8 mouse cellular contexts compared by ENCODE assay signal in genomic region chrX:157491145-157491935, GRCm38 (mm10). TPM values are rescaled to one million over a fixed set of nuclear protein-coding genes. Genes with fewer than 3 reads are reported as not detected.
DNase-seq lines count a peak whose midpoint lies in the region; ATAC-seq and TF ChIP-seq lines count a peak whose summit lies in the region.

No protein-coding gene starts in this region.

- peaks cover 11% of the 10 kb centered on the region for H3K27me3 ChIP-seq in E14TG2a.4 (ENCODE audit: insufficient read depth, low read length)
- H3K27me3 ChIP-seq in embryonic facial prominence, embryonic 15.5 days = no peaks in the 10 kb centered on the region

- H3K36me3 ChIP-seq in E14TG2a.4 (ENCODE audit: insufficient read depth, low read length) (no peaks in the 10 kb centered on the region), macrophage (ENCODE audit: inconsistent target) (no peaks in the 10 kb centered on the region)
- no peaks in the 10 kb centered on the region for H3K36me3 ChIP-seq in embryonic facial prominence, embryonic 15.5 days

- H3K79me2 ChIP-seq in macrophage (ENCODE audit: inconsistent target) = peaks cover 48% of the 10 kb centered on the region

- H3K9me3 ChIP-seq in E14TG2a.4 (ENCODE audit: low read length) = no peaks in the 10 kb centered on the region
- H3K9me3 ChIP-seq in embryonic facial prominence, embryonic 15.5 days (replicated peaks) = no peaks in the 10 kb centered on the region

- H3K4me3 ChIP-seq in E14TG2a.4 (replicated peaks; ENCODE audit: low read length) = peak overlapping the region; percentile 85
- H3K4me3 ChIP-seq in embryonic facial prominence, embryonic 15.5 days (replicated peaks) = peak overlapping the region; percentile 58
- peak overlapping the region; percentile 41 for H3K4me3 ChIP-seq in macrophage (ENCODE audit: inconsistent target)

- intact Hi-C loops in heart, postnatal 14 days (cut with DNase I) = no loop called here

- WGBS in embryonic facial prominence, embryonic 15.5 days = 25% methylated on average over 84 of the region's 104 CpGs
- 17% methylated on average over 39 of the region's 104 CpGs for WGBS in macrophage (ENCODE audit: missing documents)

- no peak for TF ChIP-seq CTCF in E14TG2a.4 (conservative IDR thresholded peaks at IDR 0.05; ENCODE audit: low read length)

- H3K9ac ChIP-seq in embryonic facial prominence, embryonic 15.5 days = peak overlapping the region; percentile 39

- peak overlapping the region; percentile 74 for H3K27ac ChIP-seq in embryonic facial prominence, embryonic 15.5 days (replicated peaks)
- no peak overlapping the region; the same call in 1 of the 2 replicates for H3K27ac ChIP-seq in macrophage

- H3K4me2 ChIP-seq in embryonic facial prominence, embryonic 15.5 days (replicated peaks) = peak overlapping the region; percentile 53

- ATAC-seq in embryonic facial prominence, embryonic 15.5 days (ENCODE audit: insufficient number of reproducible peaks, low FRiP score, low TSS enrichment, low read depth) = peak; percentile 52; the same call in 1 of the 2 replicates

- peak; percentile 34 for DNase-seq in adrenal gland, postnatal 25 days
- DNase-seq in heart, postnatal 14 days = peak; percentile 23 to 38
- peak; percentile 4 to 19 for DNase-seq in layer of hippocampus, postnatal 25 days (ENCODE audit: extremely low spot score in 1 of 2, low spot score in 1 of 2)
- DNase-seq in right cerebral cortex, postnatal 10 days (ENCODE audit: low spot score in 2 of 2) = peak; percentile 34 to 48
- peak; percentile 2 for DNase-seq in yolk sac, embryonic 10.5 days (ENCODE audit: low spot score)

- H3K4me1 ChIP-seq in E14TG2a.4 (replicated peaks; ENCODE audit: low read depth, low read length) = peaks cover 40% of the 10 kb centered on the region
- H3K4me1 ChIP-seq in embryonic facial prominence, embryonic 15.5 days = no peaks in the 10 kb centered on the region

RNA-seq across cellular contexts. Expression of gene Sms, which starts 0.7 kb away (rescaled TPM):
- 16.2 and 20.0 TPM in 2 replicates for total RNA-seq in adrenal gland, postnatal 25 days (2021)
- polyA plus RNA-seq in embryonic facial prominence, embryonic 15.5 days (2015; fragmentation: Nextera tagmentation; extraction: Ambion mirVana) = 46.2 and 46.7 TPM in 2 replicates
- total RNA-seq in heart, postnatal 14 days (2021) = 10 to 100 TPM; 26.0 to 28.9 TPM
- total RNA-seq in layer of hippocampus, postnatal 25 days (2021) = 100 to 1,000 TPM in 1 of 2 experiments, 10 to 100 TPM in 1; 82.0 to 102 TPM
- total RNA-seq in macrophage (2018; cell fraction: chromatin; rRNA removed) = 100 to 1,000 TPM in 5 of 26 experiments, 10 to 100 TPM in 21; 39.1 to 138 (median 64.2) TPM
- total RNA-seq in macrophage (2018; cell fraction: cytosol; rRNA removed) = 10 to 100 TPM; 18.4 to 29.5 (median 22.5) TPM
- 100 to 1,000 TPM in 2 of 26 experiments, 10 to 100 TPM in 24; 28.4 to 164 (median 49.1) TPM for total RNA-seq in macrophage (2018; cell fraction: nucleus; rRNA removed)
- polyA plus RNA-seq in macrophage (2018) = 25.8 to 45.8 TPM (median 26.0 TPM) in 3 replicates
